Mouse (Mus musculus): ENCODE results near the gene Cdc42.

Gene Cdc42

DNA sequence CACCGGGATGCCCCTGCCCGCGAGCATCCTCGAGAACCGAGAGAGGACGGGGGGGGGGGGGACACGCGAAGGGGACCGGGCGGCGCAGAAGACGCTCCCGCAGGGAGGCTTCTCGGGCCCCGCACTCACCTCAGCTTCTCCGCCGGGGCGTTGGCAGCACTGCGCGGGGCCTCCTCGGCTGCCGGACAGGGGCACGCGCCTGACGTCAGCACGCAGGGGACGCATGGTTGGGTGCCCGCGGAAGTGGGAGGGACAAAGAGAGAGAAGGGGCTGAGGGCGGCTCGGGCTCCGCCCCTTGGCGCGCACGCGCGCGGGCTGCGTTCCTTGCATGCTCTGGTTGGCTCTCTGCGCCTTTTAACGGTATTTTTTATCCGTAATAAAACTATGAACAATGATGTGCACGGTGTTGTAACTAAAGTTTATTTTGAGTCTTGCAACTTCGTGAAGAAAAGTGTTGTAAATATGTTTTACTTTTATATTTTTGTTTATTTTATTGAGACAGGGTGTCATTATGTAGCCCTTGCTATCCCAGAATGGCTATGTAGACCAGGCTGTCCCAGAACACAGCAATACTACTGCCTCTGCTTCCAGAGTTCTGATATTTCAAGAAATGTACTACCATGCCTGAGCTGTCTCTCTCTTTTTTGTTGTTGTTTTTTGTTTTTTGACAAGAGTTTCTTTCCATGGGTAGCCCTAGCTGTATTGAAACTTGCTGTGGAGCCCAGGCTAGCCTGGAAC lies at the start of gene Cdc42:
Cdc42 (minus strand) TSS at position 204 of the 738 bp plus-strand sequence.
- DNase-seq (ENCODE audit: low spot score in 2 of 2): peak; percentile 98 to 99

DNA sequence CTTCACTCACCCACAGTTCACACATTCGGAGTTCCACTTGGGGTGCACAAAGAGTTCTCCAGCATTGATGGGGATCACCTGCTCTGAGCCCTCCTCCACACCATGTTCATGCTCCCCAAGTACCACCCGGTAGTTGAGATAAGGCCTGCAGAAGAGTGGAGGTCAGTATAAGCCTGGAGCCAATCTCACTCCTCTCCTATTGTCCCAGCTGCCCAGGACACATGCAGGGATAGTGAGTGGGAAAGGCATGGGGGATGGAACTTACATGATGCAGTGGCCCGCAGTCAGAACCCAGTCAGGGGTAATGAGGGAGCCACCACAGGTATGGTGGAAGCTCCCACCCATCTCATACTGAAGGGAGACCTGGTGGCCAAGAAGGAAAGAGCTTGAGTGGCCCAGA lies 48.1 kb upstream of the Cdc42 start:
- no peak for DNase-seq (ENCODE audit: low spot score in 2 of 2)

DNA sequence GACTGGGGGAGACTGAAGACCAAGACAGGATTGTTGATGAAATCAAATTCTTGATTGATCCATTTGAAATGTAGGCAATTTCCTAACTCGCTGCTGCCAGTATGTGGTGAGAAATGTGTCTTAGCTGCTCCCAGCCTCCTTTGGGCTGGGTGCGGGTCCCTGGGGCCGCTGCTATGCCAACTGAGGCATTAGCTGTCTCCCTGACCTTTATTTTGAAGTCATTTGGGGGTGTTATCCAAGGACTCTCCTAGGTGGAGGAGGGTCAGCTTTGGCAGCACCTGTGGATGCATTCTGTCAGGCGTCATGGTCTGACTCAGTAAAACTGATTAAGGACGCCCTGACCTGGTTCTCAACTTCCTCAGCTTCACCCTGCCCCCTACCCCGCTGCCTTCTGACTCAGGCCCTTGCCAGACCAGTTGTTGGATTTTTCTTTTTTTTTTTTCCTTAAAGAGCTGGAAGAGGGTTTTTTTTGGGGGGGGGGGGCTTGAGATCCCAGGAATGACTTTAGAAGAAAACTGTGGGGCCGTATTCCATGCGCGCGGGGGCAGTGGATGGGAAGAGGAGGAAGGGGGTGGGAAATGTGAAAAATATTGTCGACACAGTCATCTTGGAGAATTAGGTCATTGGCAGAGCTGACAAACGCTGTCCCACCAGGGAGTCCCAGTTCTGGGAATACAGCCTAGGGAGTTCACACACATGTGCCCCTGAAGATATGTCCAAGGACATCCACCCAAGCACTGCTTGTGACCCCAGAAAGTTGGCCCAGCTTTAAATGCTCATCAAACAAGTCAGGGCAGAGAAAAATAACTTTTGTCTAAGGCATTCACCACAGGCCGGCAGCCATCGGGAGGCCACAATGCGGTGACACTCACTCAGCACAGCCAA lies 39.4 kb upstream of the Cdc42 start:
- DNase-seq (ENCODE audit: low spot score in 2 of 2): peak; percentile 78 to 86

DNA sequence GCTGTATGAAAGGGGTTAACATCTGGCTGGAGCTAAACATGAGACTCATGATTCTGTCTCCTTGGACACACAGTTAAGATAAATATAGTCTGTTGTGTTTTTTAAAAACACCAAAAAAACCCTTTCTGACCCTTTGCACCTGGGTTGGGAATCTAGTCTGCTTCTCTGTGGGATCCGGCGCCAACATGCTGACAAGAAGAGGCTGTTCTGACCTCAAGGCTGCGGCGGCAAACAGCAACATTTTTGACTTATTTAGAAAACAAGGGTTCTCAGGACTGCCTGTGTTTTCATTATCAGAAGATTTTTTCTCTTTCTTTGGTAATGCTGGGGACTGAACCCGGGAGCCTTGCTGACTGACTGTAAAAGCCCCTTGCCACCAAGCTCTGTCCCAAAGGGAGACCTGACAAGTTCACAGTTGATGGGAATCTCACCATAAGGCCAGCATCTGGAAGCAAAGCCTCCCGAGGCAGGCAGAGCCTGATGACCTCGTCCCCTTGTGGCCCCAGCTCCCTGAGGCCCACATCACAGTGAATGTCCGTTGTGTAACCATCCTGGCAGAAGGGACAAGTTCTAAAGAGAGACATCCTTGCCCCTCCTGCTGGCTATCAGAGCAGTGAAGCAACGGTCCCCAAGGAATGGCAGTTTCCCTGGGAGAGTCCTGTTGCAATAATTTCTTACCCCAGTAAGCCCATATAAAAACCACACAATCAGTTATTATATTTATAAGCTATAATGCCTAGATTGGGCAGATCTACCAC lies 36.0 kb upstream of the Cdc42 start:
- peak; percentile 74 to 76 for DNase-seq (ENCODE audit: low spot score in 2 of 2)

DNA sequence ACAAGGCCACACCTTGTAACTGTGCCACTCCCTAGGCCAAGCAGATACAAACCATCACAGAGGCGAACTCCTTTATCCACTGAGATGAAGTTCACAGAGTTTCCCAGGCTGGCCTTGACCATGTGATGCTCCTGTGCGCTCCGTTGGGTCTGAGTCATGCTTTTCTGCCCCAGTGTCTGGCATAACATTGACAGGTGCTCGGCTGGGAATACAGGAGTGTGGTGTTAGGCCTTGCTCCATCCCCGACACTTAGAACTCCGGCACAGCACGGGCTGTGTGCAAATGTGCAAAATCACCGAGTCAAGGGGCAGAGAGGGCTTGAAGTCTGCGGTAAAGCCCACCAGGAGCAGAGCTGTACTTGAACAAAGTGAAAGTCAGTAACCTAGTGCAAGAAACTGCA lies 35.4 kb upstream of the Cdc42 start:
- no peak for DNase-seq (ENCODE audit: low spot score in 2 of 2)

DNA sequence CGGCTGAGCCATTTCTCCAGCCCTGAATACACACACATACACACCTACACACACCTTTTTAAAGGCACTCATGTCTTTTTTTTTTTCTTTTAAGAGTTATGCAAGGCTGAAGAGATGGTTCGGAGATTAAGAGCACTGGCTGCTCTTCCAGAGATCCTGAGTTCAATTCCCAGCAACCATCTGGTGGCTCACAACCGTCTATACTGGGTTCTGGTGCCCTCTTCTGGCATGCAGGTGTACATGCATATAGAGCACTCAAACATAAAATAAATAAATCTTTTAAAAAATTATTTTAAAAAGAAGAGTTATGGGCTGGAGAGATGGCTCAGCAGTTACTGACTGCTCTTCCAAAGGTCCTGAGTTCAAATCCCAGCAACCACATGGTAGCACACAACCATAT lies 33.8 kb upstream of the Cdc42 start:
- DNase-seq (ENCODE audit: low spot score in 2 of 2): no peak

DNA sequence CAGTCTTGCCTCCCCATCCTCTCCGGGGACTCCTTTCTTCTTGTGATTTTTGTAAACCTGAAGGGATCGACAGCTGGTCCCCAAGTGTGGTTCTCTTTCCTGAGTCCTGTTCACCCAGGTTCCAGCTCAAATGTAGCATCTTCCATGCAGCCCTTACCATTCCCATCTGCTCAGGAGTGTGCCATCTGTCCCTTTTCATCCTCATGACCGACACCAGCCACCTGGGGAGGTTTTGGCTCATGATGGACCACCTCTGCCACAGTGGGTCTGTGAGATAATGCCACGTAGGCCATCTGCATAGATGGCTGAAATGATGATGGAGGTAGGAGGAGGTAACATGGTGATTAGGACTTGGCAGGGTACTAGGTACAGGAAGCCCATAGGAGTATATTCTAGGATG lies 32.7 kb upstream of the Cdc42 start:
- DNase-seq (ENCODE audit: low spot score in 2 of 2): no peak

DNA sequence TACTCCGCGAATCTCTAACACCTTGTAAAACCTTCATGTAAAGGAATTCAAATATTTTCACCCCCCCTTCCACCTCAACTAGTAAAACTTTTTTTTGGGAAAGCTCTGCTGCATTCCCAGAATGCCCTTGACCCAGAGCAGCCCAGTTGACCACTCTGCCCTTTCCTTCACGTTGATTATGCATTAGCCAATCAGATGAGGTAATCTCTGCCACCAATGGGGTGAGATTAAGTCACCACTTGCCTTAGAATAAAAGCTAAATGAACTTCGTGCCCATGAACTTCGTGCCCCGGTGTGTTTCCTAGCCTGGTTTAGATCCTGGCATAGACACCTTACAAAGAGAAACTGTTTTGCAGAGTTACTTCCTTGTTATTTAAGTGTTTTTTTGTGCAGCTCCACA lies 31.5 kb upstream of the Cdc42 start:
- DNase-seq (ENCODE audit: low spot score in 2 of 2): peak in 1 of 2 experiments; percentile 46

DNA sequence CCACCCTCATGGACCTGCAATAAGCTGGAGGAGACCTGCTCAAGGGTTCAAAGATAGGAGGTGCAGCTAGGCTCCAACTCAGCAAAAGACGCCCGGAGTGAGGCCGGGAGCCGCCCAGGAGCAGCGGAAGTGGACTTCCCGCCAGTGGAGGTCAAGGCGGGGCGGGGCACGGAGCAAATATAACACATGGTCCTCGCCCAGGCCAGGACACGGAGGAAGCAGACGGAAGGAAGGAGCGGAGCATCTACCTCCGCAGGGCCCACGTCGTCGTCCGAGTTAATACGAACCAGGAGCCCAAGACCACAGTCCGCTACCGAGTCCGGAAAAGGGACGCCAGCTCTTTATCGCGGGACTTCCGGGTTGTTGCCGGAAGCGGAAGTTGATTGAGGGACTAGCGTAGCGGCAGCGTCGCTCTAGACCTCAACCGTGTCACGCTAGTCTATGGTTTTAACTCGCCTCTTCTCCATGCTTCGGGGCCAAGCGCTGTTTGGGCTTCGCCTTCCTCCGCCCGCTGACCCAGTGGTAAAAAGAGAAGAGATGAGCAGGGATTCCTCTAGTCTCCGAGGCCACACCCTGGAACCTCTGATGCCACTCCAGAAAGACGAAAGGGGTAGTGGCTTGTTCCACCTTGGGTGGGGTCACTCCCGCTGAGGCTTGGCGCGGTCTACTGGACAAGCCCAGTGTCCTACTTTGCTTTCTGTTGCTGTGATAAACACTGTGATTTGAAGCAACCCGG lies 30.7 kb upstream of the Cdc42 start:
- peak; percentile 86 to 91 for DNase-seq (ENCODE audit: low spot score in 2 of 2)

DNA sequence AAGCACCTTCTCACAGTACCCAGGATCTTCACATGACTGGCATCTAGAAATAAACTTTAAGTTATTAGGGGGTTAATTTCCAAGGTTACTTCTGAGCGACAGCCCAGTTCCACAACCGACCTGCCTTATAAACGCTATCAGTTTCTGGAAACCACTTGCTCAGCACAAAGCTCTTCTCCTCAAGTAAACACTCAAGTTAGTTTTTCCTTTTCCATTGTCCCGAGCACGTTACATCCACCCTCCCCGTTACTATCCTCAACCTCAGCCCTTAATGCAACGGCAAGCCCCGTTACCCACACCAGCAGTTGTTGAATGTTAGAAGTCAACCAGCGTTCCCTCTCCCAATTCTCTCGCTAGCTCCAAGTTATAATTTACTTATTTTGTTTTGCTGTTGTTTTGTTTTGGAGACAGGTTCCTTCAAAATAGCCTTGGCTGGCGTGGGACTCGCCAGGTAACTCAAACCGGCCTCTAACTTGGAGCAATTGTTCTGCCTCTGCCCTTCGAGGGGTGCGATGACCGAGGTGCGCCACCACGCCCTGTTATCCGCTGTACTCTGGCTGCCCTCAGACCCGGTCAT lies 30.1 kb upstream of the Cdc42 start:
- no peak for DNase-seq (ENCODE audit: low spot score in 2 of 2)

DNA sequence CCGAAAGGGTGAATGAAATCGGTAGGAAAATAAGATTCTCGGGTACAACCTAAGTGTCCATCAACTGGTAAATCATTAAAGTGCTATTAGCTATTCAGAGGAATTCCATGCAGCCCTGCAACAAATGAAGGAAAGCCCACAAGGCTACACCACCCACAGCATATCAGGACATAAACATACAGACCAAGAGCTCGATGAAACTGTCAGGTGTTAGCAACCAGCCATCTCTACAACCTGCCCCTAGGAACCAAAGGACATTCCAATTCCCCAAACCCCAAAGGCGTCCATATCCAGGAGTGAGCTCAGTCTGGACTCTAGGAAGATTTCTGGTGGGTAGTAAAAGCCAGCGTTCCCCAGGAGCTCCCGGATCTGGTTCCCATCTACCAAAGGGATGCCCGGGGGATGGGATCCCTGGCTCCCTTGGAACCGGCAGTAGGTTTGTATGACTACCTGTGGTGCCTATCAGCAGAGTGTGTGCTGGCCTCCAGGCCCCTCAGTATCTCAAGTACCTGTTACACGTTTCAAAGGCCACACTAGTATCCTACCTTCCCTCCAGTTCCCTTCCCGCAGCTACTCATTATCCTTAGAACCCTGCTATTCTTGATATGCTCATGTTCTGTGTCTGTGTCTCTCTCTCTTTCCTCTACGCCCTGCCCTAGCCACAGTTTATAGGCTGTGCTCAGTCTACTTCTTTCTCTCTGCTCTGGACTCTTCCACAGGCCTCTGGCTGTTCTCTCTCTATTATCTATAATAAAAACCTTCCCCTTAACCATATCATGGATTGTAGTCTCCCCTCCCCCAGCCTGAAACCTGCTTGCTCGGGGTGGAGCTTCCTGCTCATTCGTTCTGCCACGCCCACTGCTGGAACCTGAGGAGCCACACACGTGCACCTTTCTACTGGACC lies 23.4 kb upstream of the Cdc42 start:
- DNase-seq (ENCODE audit: low spot score in 2 of 2): no peak

DNA sequence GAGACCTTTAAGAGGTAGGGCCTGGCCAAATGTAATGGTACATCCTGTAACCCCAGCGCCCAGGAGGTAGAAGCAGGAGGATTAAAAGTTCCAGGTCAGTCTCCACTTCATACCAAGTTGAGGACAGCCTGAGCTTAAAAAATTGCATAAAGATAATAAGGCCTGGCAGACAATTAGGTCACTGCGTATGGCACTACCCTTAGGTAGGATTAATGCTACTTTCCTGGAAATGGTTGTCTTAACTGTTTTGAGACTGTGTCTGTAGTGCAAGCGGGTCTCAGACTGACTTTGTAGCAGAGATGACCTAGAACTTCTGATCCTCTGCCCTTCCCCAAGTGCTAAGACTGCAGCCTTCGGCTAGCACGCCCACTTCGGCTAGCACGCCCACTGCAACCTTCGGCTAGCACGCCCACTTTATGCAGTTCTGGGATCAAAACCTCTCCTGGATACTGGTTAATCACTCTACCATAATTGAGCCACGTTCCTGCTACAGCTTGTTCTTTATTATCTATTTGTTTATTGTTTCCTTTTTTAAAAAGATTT lies 22.3 kb upstream of the Cdc42 start:
- no peak for DNase-seq (ENCODE audit: low spot score in 2 of 2)

DNA sequence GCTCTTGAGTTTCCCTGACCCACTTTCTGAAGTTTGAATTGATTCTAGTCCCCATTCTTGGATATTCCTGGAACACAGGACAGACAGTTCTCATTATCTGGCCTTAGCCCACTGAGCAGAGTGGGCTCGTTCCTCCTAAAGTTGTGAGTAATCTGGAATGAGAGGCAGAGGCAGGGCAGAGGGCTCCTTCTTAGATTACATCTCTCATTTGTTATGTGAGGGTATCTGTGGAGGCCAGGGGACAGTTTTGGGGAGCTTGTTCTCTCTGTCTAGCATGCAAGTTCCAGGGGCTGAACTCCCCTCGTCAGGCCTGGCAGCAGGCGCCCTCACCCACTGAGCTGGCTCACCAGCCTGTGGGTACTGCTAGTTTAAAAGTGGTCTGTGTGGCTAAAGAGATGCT lies 21.6 kb upstream of the Cdc42 start:
- DNase-seq (ENCODE audit: low spot score in 2 of 2): no peak

DNA sequence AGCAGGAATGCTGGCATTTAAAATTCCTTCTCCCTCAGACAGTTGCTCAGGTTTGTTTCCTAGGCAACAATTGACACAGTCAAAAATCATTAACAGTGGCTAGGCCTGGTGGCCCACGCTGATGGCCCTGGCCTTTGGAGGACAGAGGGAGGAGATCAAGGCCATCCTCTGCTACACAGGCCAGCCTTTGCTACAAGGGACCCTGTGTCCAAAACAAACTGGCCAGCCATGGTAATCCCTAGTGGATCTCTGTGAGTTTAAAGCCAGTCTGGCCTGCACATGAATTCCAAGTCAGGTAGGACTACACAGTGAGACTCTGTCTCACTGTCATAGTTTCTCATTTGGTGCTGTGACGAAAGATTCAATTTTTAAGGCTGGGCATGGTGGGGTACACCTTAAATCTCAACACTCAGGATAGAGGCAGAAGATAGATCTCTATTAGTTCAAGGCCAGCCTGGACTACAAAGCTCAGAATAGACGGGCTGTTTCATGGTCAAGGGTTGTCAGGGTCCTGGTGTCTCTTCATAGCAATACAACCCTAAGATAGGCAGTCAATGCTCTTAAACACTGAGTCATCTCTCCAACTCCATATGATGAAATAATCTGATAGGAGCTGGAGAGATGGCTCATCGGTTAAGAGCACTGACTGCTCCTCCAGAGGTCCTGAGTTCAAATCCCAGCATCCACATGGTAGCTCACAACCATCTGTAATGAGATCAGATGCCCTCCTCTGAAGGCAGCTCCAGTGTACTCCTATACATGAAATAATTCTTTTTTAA lies 20.2 kb upstream of the Cdc42 start:
- DNase-seq (ENCODE audit: low spot score in 2 of 2): no peak

DNA sequence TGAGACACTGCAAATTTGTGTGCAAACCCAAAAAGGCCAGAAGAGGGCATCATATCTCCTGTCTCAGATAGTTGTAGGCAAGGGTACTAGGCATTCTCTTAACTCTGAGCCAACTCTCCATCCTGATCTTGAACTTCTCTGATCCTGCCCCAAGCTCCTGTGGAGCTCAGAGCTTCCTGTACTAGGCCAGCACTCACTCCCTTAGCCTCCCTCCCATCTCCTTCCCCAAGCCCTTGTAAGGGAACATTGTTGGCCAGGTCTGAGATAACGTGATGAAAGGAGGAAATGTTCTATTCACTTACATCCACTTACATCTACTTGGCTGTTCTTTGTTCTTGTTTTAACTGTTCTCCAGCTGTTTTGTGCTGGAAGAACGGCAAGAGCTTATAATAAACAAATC lies 19.3 kb upstream of the Cdc42 start:
- no peak for DNase-seq (ENCODE audit: low spot score in 2 of 2)

DNA sequence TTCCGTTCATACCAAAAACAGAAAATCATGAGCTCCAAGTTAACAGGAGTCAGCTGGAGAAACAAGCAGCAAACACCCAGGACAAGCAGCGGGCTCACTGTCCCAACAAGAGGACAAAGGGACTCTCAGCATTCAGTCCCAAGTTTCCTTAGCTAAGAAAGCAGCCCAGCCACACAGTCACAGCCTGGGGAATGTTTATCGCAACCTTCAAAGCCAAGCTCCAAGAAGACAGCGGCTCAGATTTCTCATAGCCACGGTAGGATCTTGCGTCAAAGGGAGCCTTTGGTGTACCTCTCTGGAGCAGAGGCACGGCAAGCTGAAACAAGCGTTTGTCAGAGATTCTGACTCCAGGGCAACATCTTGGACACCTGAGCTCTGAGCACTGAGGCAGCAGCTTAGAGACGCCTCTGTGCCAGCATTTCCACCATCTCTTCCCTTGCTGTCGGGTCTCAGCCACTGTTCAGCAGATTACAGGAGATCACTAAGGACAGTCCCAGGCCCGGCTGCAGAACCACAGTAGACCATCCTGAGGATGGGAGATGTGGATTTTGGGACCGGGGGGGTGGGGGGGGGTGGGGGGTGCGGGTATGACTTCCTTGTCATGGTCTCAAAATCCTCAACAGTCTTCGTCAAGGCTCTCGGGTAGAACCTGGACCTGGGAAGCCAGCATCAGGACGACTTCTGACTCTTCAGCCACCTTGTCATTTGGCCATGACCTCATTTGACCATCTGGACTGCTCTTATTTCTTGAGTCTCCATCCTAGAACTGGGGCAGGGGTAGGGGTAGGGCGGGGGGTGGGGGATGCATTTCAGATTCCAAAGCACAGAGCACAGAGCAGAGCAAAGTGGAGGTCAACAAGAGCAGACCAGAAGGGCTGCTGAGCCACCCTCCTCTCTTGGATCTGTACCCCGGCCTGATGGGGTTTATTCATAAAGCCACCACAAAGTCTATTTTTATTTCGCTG lies 18.1 kb upstream of the Cdc42 start:
- no peak for DNase-seq (ENCODE audit: low spot score in 2 of 2)

DNA sequence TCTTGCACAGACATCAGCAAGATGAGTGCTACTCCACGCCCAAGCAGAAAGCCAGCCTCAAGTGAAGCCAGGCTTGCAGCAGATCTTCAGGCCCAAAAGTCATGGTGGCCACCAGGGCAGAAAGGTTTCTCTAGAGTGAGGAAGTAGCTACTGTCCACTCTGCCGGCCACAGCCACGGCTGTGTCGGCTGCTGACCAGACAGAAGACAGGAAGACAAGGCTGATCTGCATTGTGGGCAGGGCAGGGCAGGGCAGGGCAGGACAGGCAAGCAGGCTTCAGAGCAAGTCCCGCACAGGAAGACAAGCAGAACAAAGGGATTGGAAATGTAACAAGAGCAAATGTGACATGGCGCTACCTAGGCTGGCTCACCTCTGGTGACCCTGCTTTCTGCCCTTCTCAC lies 16.2 kb upstream of the Cdc42 start:
- no peak for DNase-seq (ENCODE audit: low spot score in 2 of 2)

All from heart, adult 9 months (tissue).